Mouse (Mus musculus) cerebellum, adult 9-11 months (tissue): Measurements from ENCODE around the gene Apol7b.

Experiments used
- DNase-seq: peaks from one replicate; pipeline ENCODE4 v3.0.0; 2022

The Apol7b gene

DNA sequence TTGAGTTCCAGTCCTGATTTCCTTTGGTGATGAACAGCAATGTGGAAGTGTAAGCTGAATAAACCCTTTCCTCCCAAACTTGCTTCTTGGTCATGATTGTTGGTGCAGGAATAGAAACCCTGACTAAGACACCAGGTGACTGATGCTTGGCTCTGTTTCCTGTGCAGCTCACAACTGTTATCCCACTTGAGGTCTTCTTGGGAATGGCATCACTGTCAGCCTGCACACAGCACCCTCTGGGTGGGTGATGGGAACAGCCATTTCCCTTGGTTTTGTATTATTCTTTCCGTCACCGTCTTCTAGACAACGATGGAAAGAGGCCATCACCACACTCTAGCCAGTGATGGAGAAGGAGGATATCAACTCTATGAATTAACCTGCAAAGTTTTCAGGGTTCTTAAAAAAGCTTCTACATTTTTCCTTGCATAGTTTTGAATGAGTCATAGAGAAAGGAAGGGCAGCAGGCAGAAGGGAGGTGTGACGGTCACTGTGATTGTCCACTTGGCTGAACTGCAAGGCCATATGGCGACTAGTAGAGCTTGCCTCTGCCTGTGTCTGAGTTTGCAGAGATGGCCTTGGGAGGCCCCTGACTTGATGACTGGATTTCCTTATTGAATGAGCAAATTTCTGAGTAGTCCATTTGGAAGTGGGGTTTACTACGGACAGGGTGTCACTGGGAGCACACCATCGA is 62.8 kb downstream of the Apol7b start:
- DNase-seq, result peak; percentile 49

DNA sequence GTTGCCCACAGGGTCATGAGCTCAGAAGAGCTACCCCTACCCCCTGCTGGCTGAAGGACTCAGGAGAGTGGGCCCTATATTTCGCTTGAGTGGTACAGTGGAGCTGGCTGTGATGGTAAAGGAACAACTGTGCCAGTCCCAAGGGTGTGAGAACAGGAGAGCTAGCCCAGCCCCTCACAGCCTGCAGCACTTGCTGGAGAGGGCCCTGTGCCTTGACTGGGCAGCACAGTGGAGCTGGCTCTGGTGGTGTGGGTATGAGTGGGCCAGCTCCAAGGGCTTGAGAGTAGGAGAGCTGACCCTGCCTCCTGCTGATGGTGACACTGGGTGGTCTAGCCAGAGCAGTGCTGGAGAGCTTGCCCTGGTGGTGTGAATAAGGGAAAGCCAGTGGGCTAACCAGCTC is 64.4 kb downstream of the Apol7b start:
- no peak for DNase-seq

DNA sequence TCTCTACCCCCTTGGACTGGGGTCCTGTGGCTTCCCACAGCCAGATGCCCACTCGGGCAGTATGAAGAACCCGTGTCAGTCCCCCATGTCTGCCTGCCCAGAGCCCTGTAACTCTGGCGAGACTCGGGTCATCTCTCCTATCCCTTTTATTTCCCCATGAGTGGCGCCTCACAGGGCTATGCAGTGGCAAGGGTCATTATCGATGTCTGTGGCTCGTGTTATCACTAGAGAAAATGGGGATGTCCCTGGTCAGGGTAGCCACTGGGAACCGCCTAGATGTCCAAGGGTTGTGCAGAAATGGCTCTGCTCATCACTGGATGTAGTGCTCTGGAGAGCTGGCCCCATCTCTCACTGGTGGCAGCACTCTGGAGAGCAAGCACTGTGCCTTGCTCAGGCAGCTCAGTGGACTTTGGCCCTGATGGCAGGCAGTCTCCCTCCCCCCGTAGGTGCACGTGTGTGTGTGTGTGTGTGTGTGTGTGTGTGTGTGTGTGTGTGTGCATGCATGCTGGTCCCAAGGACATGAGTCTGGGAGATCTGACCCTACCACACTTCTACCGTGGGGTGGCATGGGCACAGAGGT is 64.9 kb downstream of the Apol7b start:
- DNase-seq, result no peak

DNA sequence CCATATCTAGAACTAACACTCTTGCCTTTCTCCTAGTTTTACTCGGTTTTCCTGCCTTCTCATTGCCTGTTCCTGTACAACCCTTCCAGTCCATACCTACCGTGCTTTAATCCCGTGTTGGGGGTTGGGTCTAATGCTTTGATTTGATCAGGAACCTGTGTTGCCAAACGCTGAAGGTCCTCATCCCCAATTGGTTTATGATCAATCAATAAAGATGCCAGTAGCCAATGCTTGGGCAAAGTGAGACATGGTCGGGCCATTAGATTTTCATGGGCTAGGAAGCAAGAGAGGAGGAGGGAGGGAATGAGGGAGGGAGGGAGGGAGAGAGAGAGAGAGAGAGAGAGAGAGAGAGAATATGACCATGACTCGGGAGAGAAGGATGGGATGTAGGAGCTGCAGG is 65.8 kb downstream of the Apol7b start:
- DNase-seq, result no peak

DNA sequence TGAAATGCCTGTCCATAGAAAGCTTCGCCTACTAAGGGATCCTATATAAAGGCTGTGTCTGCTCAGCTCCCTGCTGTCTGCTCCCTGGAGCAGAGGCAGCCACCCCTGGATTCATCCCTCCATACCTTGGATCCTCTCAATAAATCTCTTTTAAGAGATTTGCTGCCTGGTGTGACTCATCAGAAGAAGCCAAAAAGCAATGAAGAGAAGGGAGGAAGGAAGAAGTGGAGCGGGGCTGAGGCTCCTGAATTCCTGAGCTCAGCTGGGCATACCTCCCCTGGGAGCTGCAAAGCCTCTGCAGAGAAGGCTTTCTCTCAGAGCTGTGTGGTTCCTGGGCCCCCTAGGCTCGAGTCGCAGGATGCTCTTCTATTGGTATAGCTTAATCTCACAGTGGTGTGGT is 67.4 kb downstream of the Apol7b start:
- no peak for DNase-seq

DNA sequence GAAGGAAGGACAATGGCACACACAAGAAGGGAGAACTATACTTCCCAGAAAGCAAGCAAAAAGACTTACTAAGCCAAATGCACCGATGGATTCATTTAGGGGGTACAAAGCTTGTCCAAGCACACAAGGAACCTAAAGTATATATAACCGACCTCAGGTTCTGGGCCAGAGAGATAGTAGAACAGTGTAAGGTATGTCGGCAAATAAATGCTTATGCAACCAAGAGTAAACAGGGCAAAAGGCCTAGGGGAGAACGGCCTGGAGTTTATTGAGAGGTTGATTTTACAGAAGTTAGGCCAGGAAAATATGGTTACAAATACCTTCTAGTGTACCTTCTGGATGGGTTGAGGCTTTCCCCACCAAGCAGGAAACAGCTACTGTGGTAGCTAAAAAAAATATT is 69.9 kb downstream of the Apol7b start:
- DNase-seq, result no peak

DNA sequence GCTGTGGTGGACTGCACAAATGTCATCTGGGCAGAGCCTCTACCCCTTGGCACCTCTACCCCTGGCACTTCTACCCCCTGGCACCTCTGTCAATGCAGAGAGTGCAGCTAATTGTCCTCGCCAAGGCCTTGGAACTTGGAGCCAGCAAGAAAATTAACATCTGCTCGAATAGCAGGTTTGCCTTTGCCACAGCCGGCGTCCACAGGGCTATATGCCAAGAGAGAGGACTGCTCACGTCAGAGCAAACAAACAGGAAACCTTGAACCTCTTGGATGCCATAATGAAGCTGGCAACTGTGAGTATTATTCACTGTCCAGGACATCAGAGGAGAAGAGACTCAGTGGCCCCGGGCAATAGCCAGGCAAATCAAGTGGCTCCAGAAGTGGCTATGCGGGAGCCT is 70.4 kb downstream of the Apol7b start:
- DNase-seq, result no peak
